Mouse (Mus musculus) MEL-GATA-1-ER (cell line): ENCODE data around the gene Pcif1.
A peak's percentile ranks its signal among the peaks of the same experiment; 100 is the strongest.

Experiments used
- DNase-seq: peaks from one replicate; pipeline ENCODE4 v3.0.0-alpha.2; 2012; ENCODE audit warnings: low read depth; ENCODE audit errors: extremely low read depth

Pcif1 gene

DNA sequence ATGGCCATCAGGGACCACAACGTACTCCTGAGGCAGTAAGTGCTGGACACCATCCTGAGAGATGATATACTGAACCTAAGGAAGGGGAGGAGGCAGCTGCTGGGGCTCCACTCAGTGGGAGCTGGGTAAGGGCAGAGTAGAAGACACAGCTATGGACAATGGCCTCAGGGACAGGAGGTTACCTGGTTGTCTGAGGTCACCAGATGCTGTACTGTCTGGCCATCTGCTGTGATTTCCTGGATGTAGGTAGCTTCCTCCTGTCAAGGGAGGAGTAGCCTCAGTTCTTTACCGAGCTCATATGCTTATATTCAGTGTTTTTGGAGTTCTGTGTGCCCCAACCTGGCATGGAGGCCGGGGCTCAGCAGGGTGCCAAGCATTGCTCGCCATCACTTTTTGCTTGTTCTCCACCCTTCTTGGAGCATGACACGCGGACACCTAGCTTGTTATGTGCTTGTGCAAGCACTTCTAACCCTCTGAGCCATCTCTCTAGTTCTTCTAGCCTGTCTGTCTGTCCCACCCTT is 13.7 kb downstream of the Pcif1 start:
- no peak for DNase-seq

DNA sequence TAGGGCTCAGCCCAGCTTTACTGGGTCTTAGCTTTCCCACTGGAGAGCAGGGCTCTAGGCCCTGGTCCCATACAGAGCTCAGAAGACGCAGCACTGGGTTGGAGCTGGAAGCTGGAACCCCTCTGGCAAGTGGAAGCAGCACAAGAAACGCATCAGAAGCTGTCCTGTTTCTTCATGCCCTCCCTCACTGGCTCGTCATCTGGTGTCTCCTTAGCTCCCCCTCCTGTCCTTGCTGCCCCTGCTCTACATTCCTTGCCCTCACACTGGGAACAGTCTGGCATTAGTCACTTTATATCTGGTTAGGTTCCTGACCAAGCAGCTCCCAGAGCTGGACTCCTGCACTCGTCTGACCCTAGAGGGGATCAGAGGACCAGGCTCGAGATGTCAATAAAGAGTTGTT is 14.9 kb downstream of the Pcif1 start:
- DNase-seq: no peak

DNA sequence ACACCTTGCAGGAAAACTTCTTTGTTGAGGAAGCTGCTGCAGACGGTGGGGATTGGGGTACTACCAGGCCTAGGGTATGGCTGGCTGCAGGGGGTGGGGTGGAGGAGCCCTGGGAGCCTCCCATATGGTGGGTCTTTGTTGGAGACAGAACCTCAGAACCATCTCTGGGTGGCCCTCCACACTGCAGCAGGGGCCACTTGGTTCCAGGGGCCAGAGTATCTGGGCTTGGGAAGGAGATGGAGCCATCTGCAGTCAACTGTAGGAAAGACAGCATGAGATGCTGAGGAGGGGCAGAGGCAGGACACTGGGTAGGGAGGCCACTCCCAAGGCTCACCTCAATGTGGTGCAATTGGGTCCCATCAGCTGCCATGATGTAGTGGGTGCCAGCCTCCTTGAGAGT is 15.5 kb downstream of the Pcif1 start:
- DNase-seq: no peak

DNA sequence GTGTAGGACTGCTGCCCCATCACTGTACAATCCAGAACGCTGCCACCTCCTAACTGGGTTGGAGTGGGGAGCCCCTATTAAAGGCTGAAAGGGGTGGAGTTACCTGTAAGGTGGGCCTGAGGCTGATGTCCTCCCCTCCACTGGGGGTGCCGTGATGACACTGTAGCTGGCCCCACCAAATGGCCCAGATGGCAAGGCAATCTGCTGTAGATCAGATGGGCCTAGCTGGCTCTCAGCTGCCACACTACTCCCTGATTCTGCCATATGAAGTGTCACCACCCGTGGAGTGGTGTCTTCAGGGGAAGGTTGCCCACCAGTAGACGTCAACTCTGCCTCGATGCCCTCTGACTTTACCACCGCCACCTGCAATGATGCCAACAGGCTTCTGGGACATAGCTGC is 16.8 kb downstream of the Pcif1 start:
- DNase-seq: no peak

DNA sequence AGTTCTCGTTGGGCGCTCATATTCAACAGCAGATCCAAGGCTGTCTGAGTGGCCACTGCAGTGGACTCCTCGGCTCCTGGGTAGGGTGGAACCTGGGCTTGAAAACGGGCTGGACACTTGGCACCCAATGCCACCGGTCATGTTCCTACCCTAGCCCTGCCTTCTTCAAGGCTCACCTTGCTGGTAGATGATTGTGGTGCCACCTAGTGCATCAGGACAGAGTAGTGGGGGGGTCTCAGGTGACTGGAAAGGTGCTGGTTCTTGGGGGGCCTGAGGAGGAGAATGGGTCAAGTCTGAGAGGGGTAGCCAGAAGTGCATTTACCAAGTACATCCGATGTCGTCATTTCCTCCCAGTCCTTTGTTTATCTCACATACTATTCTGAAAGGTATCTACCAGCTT is 18.9 kb downstream of the Pcif1 start:
- DNase-seq: no peak

DNA sequence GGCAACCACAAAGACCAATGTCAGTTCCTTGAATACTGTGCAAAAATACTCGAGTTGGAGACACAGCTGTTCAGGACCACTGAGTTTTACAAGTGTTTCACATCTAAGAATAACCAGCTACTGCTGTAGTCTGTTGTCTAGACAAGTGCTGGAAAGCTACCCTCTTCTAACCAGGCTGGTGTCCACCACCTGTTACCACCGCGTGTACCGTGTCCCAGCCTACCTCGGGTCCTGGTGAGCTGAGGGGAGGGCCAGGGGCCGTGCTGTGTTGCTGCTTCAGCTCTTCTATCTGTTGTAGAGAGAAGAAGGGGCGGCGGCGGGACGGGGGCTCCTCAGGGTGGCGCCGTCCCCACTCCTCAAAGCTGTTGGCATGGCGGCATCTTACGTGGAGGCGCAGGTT is 19.9 kb downstream of the Pcif1 start:
- no peak for DNase-seq

DNA sequence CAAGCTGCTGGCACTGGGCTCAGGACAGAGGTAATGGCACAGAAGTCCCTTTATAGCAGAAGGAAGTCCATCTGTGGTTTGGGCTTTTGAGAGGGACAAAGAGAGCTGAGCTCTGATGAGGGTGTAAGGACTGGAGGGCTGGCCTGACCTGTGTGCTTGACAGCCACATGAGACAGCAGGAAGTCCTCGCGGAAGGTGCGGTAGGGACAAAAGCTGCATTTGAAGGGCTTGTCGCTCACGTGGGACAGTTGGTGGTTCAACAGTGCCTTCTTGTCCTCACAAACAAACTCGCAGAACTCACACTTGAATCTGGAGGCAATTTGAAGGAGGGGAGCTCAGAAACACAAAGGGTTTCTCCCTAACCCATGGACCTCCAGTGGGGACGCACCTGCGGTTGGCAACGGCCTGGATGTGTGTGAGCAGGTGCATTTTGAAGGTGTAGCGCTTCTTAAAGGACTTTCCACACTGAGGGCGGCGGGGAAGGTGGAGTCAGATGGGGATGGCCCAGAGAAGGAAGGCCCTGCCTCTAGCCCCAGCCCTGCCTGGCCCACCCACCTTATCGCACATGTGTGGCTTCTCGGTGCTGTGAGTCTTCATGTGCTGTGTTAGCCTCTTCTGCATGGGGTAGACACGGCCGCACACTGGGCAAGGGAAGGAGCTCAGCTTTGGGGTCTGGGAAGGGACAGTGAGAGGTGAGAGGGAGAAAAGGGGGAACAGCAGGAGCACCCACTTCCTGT is 20.8 kb downstream of the Pcif1 start:
- no peak for DNase-seq

DNA sequence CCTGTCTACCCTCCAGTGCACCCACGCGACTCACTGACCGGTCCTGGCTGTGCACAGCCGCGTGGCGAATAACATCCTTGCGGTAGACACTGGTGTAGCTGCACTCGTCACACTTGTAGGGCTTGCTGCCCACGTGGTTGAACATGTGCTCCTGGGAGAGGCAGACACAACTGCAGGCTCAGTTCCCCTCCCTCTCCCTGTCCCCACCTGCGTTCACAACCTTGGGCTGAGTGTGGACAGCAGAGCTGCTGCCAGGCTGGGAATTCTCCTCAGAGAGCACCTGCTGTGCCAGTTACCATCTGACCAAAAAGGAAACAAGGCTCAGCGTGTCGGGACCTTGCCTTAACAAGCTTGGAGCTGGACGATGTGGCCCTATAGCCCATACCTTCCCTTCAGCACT is 22.3 kb downstream of the Pcif1 start:
- DNase-seq: no peak

DNA sequence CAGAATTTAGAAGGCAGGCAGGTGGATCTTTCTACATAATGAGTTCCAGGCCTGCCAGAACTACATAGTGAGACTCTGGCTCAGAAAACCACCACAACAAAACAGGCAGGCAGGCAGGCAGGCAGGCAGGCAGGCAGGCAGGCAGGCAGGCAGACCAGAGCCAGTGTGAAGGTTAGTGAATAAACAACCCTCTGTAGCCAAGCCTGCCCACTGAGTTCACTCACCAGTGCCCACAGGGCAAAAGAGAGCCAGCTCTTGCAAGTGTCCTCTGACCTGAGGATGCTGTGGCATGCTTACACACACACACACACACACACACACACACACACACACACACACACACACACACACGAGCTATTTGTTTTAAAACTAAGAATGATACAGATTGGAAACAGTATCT is 24.4 kb downstream of the Pcif1 start:
- no peak for DNase-seq

DNA sequence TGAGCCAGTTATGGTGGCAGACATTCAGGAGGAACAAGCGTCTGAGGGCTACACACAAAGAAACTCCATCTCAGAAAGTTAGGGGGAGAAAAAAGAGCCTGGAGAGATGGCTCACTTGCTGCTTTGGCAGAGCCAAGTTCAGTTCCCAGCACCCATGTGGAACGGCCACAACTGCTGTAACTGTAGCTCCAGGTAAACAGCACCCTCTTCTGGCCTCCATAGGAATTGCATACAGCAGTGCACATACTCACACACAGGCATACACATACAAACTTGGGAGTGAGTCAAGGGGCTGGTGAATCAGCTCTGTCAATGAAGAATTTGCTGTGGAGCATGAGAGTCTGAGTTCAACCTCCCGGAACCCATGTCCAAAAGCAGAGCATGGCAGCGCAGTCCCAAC is 27.0 kb downstream of the Pcif1 start:
- no peak for DNase-seq

DNA sequence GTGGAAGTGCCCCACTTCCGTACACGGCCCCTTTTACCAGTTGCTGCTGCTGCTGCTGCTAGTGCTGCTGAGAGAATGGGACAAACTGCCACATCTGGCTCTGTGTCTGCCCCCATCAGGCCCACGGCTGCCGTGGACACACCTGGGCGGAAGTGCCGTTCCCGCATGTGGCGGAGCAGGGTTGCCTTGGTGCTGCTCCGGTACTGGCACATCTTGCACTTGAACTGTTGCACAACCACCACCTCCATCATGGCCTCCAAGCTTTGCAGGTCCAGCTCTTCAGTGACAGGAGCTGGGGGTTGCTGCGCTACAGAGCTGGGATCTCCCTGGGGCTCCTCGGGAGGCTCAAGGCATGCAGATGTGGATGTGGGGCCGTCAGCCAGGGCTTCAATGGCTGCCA is 28.4 kb downstream of the Pcif1 start:
- DNase-seq: no peak

DNA sequence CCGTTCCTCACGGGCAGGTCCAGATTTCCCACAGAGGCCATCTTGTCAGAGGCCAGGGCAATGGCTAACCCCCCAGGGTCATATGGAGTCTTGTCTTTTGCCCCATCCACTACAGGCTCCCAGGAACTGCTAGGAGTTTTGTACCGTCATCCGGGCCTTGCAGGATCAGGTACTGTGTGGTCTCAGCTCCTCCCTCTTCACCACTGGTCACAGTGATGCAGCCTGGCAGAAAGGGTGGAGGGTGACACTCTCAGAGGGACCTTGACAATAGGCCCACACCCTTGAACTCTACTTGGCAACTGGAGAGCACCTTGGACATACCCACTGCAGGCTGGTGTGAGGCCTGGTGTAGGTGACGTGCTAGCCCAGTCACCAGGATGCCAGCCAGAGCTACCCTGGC is 28.9 kb downstream of the Pcif1 start:
- no peak for DNase-seq

DNA sequence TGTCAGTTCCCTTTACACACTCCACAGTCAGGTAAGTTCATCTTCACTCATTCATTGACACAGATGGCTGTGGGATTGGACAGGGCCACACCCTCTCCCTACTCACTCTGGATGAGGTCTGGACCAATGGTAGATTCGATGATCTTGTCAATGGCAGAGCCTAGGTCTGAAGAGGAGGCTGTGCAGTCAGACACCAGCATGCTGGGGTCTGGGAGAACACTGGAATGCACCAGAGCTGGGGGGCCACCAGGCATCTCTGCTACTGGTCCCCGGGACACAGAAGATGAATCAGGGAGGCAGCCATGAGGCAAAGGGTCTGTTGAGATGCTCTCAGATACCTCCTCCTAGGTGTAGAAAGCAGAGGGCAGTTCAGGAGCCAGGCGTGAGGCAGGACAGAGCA is 30.0 kb downstream of the Pcif1 start:
- no peak for DNase-seq

DNA sequence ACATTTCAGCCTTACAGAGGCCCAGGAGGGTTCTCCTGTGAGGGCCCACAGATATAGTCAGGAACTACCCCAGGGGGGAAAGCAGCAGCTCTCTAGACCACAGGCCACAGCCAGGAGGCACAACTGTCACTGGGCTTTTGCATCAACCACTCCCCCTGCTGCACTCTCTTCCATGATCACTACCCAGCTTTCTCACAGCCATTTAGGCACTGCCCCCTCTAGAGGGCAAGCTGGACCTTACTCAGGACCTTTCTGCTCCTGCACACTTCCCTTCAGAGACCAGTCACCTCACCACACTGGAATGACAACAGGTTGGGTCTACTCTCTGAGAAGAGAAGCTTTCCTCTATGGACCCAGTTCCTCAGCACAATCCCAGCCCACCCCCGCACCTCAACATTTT is 30.4 kb downstream of the Pcif1 start:
- DNase-seq: no peak

DNA sequence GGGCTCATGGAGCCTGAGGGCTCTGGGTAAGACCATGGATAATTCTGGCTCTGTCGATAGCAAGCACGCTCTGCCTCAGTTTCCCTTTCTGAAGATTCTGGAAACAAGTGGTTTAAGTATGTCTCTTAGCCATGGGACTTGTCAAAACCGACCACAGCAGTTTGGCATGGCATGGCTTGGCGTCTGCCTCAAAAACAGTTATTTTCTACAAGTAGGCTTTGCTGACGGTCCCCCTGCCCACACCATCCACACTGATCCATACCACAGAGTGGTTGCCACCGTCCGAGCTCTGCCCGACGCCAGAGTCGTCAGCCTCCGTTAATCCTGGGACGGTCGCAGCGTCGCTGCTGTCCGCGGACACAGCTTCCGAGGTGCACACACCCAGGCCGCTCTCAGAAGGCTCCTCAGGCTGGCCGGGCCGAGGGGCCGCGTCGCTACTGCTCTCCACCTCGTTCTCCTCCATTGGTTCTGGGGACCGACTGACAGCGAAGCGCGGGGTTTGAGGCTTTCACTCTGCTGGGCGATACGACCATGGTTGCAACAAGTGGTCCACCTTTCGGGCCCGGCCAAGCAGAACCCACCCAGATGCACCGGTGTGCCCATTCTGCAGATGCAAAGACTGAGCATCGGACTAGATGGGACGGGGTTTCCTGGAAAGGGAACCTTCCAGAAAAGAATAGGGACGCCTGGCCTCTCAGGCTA is 31.4 kb downstream of the Pcif1 start:
- no peak for DNase-seq

DNA sequence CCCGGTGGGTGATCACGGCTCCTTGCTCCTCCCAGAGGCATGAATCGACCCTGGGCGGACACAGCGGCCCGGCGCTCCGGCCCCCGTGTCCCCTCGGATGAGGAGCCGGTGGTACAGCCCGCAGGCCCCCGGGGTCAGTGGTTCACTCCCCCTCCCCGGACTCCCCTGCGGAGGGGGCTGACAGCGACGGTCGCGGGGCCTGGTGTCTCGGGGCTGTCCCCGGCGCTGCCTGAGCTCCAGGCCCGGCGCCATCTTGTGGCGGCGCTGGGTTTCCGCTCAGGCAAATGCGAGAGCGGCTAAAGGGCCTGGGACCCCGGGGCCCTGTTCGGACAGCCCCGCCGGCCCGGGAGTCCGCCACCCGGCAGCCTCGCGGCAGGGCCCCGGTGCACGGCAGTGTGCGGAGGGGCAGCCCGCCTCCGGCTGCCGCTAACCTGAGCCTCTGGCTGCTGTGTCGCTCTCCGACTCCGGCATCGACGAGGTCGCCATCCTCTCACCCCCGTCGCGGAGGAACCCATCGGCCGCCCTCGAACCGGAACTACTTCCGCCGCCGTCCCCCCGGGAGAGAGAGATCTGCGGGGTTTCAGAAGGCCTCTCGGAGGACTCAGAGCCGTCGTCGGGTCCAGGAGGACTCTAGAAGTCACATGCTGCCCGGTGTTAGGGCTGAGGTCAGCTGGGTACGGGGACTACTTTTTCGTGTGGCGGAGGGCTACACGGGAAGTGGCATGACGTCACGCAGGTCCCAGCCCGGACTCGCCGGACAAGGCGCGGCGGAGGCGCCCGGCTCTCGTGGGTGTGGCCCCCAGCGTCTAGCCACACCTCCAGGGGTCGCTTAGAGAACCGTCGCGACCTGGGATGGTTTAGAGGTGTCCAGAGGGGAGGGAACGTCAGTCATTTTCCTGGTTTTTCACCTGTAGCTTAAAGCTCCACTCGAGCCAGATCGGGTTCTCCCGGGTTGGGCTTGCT is 32.3 kb downstream of the Pcif1 start, which contains the start of gene Zfp335:
TSS of gene Zfp335 (minus strand) at position 672 of the 963 bp plus-strand sequence.
- peak; percentile 74 for DNase-seq

DNA sequence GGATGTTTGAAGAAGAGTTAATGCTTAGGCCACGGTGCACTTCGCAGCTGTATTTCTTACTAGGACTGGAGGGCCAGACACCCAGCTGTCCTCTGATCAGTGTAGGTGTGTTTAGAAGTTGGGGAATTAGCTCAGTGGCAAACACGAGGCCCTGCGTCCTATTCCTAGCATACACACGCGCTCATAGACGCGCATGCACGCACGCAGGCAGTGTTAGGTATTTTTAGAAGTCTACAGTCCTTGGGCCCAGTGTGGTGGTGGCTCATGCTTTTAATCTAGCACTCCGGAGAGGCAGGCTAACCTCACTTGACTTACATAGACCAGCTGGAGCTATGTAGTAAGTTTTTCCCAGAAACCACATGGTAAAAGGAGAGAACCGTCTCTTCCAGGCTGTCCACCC is 33.0 kb downstream of the Pcif1 start:
- peak; percentile 53 for DNase-seq

DNA sequence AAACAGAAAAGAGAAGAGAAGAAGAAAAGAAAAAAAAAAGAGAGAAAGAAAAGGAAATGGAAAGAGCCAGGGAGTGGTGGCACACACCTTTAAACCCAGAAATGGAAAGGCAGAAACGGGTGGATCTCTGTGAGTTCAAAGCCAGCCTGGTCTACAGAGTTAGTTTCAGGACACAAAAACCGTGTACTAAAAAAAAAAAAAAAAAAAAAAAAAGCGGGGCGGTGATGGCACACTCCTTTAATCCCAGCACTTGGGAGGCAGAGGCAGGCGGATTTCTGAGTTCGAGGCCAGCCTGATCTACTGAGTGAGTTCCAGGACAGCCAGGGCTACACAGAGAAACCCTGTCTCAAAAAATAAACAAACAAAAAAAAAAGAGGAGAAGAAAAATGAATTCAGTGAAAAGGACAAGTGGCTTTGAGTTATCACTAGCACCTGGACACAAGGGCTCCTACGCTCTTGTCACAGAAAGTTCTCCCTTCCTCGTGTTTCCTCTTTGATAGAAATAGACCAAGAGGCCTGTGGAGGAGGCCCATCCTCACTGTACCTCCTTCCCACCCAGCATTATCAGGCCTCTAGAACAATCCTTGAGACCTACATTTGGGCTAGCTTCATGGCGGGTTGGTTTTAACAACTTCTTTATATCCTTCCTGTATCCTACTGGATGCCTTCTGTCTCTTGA is 33.8 kb downstream of the Pcif1 start:
- DNase-seq: peak; percentile 67

DNA sequence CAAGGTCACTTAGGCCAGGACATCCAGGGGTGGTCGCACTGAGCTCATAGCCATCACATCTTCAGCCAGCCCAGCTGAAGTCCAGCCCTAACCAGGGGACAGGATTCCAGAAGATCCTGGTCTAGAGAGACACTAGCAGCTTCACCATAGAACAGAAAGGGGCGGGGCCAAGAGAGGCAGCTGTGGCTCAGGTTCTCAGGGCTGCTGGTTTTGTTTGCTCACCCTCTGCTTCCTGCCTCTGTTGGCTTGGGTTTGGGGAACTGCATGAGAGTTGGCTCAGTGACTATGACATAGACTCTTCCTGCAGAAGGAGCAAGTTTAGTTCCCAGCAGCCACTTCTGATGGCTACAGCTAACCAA is 34.3 kb downstream of the Pcif1 start:
- peak; percentile 77 for DNase-seq

DNA sequence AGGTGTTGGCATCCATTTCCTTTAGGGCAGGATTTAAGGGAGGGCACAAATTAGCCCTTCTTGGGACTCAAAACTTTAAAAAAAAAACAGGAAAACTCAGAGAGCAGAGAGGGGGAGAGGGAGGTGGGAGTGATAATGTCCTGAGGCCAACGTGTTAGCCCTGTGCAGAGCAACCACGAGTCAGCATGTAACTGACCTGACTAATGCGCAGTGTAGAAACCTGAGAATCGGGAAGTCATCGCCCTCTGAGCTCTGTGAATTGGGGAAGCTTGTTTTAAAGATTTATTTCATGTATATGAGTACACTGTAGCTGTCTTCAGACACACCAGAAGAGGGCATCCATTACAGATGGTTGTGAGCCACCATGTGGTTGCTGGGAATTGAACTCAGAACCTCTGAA is 37.7 kb downstream of the Pcif1 start:
- no peak for DNase-seq

DNA sequence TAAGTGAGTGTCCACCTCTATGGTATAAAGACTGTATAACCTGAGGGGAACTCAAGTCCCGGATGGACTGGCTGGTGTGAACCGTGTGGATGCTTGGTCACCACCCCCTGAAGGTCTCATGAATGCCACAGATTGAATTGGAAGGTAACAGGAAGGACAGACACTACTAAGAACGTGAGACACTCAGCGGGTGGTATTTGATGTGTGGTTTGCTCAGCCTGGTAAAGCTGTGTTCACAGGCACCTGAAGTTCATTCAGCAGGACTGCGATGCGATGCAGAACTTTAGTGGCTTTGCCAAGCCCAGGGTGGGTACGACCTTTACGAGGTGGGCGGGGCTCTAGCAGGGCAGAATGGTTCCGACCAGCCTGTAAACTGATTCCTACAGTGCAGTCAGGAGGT is 38.3 kb downstream of the Pcif1 start:
- DNase-seq: no peak
